Mouse (Mus musculus): ENCODE measurements around the gene Twistnb. TPM values are rescaled to one million over a fixed set of nuclear protein-coding genes. Genes with fewer than 3 reads are reported as not detected.

Twistnb gene
- polyA plus RNA-seq (2012; rRNA removed) = 35.0 and 47.6 TPM in 2 replicates

DNA sequence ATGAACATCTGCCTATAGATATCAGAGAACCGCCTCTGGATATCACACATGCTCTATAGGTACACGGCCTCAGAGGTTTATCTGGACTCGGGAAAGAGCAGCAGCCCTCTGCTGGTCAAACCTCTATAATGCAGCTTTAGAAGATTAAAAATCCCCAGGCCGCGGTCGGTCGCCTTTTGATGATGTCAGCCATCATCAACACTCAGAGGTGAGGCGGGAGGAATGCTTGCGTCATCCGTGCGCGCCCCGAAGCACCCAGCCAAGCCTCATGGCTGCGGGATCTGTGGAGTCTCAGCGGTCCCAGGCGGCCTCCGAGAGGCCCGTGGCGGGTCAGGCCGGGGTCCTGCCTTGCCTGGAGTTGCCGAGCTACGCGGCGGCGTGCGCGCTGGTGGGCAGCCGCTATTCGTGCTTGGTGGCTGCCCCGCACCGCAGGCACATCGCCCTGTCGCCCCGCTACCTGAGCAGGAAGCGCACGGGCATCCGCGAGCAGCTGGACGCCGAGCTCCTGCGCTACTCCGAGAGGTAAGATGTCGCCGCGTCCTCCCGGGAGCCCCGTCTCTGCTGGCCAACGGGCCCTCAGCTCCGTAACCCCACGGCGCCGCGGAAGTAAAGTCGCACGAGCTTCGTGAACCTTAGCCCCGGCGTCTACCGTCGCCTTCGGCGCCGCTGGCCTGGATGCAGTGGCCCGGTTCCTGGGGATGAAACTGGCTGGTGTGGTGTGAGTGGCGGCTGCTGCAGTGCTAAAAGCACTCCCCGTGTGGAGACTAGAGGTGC lies at the start of gene Twistnb:
Gene Twistnb (plus strand): TSS at position 249 of the 774 bp plus-strand sequence.
- peak within 1 kb of the TSS; percentile 89 for H3K4me3 ChIP-seq (ENCODE audit: low read depth, low read length)
- H3K27ac ChIP-seq (ENCODE audit: insufficient read depth, low read depth, low read length) = peak within 1 kb of the TSS; percentile 8
- under 1% methylated on average over 66 of the region's 66 CpGs for WGBS
- TF ChIP-seq POLR2A (IDR thresholded peaks at IDR 0.05; ENCODE audit: low read depth, low read length) (peak; percentile 28; the same call in 1 of the 2 replicates), CTCF (IDR thresholded peaks at IDR 0.05; ENCODE audit: extremely low read depth, insufficient read length, insufficient replicate concordance, low read depth, low read length) (peak; percentile 78; the same call in 1 of the 2 replicates)
- no peaks in the 10 kb centered on the region for H3K4me1 ChIP-seq (ENCODE audit: control insufficient read depth, insufficient read depth, insufficient read length, low read length)
- no peaks in the 10 kb centered on the region for H3K27me3 ChIP-seq (ENCODE audit: control insufficient read depth, insufficient read depth, low read length)
- no peaks in the 10 kb centered on the region for H3K36me3 ChIP-seq (ENCODE audit: control insufficient read depth, insufficient read depth, low read length)

DNA sequence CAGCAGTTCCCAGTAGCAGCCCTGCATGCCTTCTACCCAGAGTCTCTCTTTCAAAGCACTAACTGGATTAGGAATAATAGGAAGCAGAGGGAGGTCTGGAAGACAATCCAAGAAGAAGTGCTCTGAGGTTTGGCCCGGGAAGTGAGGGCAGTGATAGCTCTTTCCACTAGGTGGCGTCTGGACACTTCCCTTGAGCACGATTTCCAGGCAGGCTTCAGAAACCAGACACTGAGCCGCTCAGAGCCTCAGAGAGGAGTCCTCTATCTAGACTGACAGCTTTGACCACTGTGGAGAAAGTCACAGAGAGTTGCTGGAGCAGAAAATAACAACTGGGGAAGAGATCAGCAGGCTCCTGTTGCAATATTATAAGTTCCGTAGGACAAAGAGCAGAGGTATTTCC lies 40.6 kb upstream of the Twistnb start:
- no peak overlapping the region for H3K27ac ChIP-seq (ENCODE audit: insufficient read depth, low read depth, low read length)
- no peaks in the 10 kb centered on the region for H3K27me3 ChIP-seq (ENCODE audit: control insufficient read depth, insufficient read depth, low read length)
- 13% methylated on average over 5 of the region's 5 CpGs for WGBS
- no peaks in the 10 kb centered on the region for H3K4me1 ChIP-seq (ENCODE audit: control insufficient read depth, insufficient read depth, insufficient read length, low read length)
- no peak overlapping the region for H3K4me3 ChIP-seq (ENCODE audit: low read depth, low read length)
- TF ChIP-seq POLR2A (IDR thresholded peaks at IDR 0.05; ENCODE audit: low read depth, low read length) (no peak), CTCF (IDR thresholded peaks at IDR 0.05; ENCODE audit: extremely low read depth, insufficient read length, insufficient replicate concordance, low read depth, low read length) (peak; percentile 75; the same call in 1 of the 2 replicates)
- H3K36me3 ChIP-seq (ENCODE audit: control insufficient read depth, insufficient read depth, low read length) = no peaks in the 10 kb centered on the region

GRCm38 (mm10) chr12:33390844-33391560 lies 38.4 kb upstream of the Twistnb start:
- 27% methylated on average over 2 of the region's 2 CpGs for WGBS
- Histone ChIP-seq H3K36me3 (ENCODE audit: control insufficient read depth, insufficient read depth, low read length) (no peaks in the 10 kb centered on the region), H3K27ac (ENCODE audit: insufficient read depth, low read depth, low read length) (no peak overlapping the region), H3K27me3 (ENCODE audit: control insufficient read depth, insufficient read depth, low read length) (no peaks in the 10 kb centered on the region), H3K4me3 (ENCODE audit: low read depth, low read length) (no peak overlapping the region), H3K4me1 (ENCODE audit: control insufficient read depth, insufficient read depth, insufficient read length, low read length) (no peaks in the 10 kb centered on the region)
- TF ChIP-seq CTCF (IDR thresholded peaks at IDR 0.05; ENCODE audit: extremely low read depth, insufficient read length, insufficient replicate concordance, low read depth, low read length) (no peak), POLR2A (IDR thresholded peaks at IDR 0.05; ENCODE audit: low read depth, low read length) (no peak)

- Histone ChIP-seq H3K27me3 (ENCODE audit: control insufficient read depth, insufficient read depth, low read length) (no peaks in the 10 kb centered on the region), H3K36me3 (ENCODE audit: control insufficient read depth, insufficient read depth, low read length) (no peaks in the 10 kb centered on the region), H3K27ac (ENCODE audit: insufficient read depth, low read depth, low read length) (no peak within 1 kb of the TSS), H3K4me3 (ENCODE audit: low read depth, low read length) (no peak within 1 kb of the TSS), H3K4me1 (ENCODE audit: control insufficient read depth, insufficient read depth, insufficient read length, low read length) (no peaks in the 10 kb centered on the region)
- WGBS = 14% methylated on average over 24 of the region's 24 CpGs
- TF ChIP-seq CTCF (IDR thresholded peaks at IDR 0.05; ENCODE audit: extremely low read depth, insufficient read length, insufficient replicate concordance, low read depth, low read length) (no peak), POLR2A (IDR thresholded peaks at IDR 0.05; ENCODE audit: low read depth, low read length) (no peak)
These were observed 34.4 kb upstream of the Twistnb start, which contains the start of gene Efcab10 for GRCm38 (mm10) chr12:33394804-33395623. Gene Efcab10 (plus strand): TSS chr12:33394854.

DNA sequence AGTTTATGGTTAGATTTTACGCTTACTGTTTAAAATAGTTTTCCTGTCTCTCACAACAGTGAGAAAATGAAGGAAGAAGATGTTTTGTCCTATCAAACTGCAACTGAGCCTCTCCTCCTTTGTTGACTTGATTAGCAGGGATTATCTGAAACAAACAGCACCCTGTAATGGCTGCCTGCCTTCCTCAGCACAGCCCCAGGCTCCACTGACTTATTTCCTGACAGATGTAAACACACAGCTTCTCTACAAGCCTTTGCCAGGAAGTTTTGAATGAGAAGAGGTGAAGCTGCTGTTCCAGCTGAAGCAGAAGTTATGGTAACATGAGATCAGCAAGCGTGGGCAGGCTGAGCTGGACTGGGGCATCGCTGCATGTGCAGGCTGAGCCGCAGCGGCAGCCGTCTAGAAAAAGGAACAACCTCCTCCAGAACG lies 26.2 kb upstream of the Twistnb start:
- TF ChIP-seq CTCF (IDR thresholded peaks at IDR 0.05; ENCODE audit: extremely low read depth, insufficient read length, insufficient replicate concordance, low read depth, low read length) (no peak), POLR2A (IDR thresholded peaks at IDR 0.05; ENCODE audit: low read depth, low read length) (no peak)
- Histone ChIP-seq H3K27me3 (ENCODE audit: control insufficient read depth, insufficient read depth, low read length) (no peaks in the 10 kb centered on the region), H3K4me1 (ENCODE audit: control insufficient read depth, insufficient read depth, insufficient read length, low read length) (no peaks in the 10 kb centered on the region), H3K27ac (ENCODE audit: insufficient read depth, low read depth, low read length) (no peak overlapping the region), H3K4me3 (ENCODE audit: low read depth, low read length) (no peak overlapping the region), H3K36me3 (ENCODE audit: control insufficient read depth, insufficient read depth, low read length) (no peaks in the 10 kb centered on the region)
- 44% methylated on average over 7 of the region's 7 CpGs for WGBS

DNA sequence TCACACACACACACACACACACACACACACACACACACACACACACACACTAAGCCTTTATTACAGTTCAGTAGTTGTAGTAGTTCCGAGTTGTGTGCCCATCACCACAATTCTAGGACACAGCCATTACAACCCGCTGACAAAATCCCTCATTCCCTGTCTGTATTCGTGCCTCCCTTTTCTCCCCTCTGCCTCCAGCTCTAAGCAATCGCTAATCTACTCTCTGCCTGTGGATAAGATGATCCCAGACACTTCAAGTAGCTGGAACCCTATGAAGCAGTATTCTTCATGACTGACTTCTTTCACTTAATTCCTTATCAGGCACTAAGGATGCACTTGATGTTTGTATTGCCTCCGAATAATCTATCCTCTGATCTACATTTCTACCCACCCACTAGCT lies 24.4 kb upstream of the Twistnb start:
- WGBS = 67% methylated on average over 5 of the region's 5 CpGs

More for the DNA sequence above, 24.4 kb upstream of the Twistnb start:
- no peaks in the 10 kb centered on the region for H3K27me3 ChIP-seq (ENCODE audit: control insufficient read depth, insufficient read depth, low read length)
- TF ChIP-seq CTCF (IDR thresholded peaks at IDR 0.05; ENCODE audit: extremely low read depth, insufficient read length, insufficient replicate concordance, low read depth, low read length) = no peak
- TF ChIP-seq POLR2A (IDR thresholded peaks at IDR 0.05; ENCODE audit: low read depth, low read length) = no peak
- H3K27ac ChIP-seq (ENCODE audit: insufficient read depth, low read depth, low read length) = no peak overlapping the region
- no peaks in the 10 kb centered on the region for H3K36me3 ChIP-seq (ENCODE audit: control insufficient read depth, insufficient read depth, low read length)
- H3K4me1 ChIP-seq (ENCODE audit: control insufficient read depth, insufficient read depth, insufficient read length, low read length) = no peaks in the 10 kb centered on the region
- H3K4me3 ChIP-seq (ENCODE audit: low read depth, low read length) = no peak overlapping the region
